Mouse (Mus musculus) left cerebral cortex, adult 18-20 months (tissue): ENCODE data around the gene Fuz. TPM values are rescaled to one million over a fixed set of nuclear protein-coding genes. Genes with fewer than 3 reads are reported as not detected.

Source experiments
- DNase-seq, 2 experiments: peaks; one replicate each; pipeline ENCODE4 v3.0.0; 2021 to 2022; ENCODE audit warnings: low spot score in 2 of 2, mixed read lengths in 1 of 2
- long read RNA-seq, 2 experiments: library from polyadenylated mRNA; stranded (forward); transcript quantifications; one replicate each; pipeline ENCODE4 v2.0.0; 2021
- total RNA-seq, 2 experiments: library from RNA; stranded (reverse); gene quantifications; 2 replicates each; pipeline ENCODE4 v1.2.3; 2021

Gene Fuz
- total RNA-seq = 10 to 100 TPM; 22.2 to 24.2 TPM
- long read RNA-seq, experiment 1, transcript Fuz-201 (11 exons, 1,698 nt) = major isoform, 6 of 9 reads
- long read RNA-seq, experiment 1, partial matches to known transcripts = 2 of 9 reads
- long read RNA-seq, experiment 1, other reads (novel, unspliced or antisense) = 1 of 9 reads
- long read RNA-seq, experiment 2, partial matches to known transcripts = 0 of 4 reads
- long read RNA-seq, experiment 2, other reads (novel, unspliced or antisense) = 1 of 4 reads

DNA sequence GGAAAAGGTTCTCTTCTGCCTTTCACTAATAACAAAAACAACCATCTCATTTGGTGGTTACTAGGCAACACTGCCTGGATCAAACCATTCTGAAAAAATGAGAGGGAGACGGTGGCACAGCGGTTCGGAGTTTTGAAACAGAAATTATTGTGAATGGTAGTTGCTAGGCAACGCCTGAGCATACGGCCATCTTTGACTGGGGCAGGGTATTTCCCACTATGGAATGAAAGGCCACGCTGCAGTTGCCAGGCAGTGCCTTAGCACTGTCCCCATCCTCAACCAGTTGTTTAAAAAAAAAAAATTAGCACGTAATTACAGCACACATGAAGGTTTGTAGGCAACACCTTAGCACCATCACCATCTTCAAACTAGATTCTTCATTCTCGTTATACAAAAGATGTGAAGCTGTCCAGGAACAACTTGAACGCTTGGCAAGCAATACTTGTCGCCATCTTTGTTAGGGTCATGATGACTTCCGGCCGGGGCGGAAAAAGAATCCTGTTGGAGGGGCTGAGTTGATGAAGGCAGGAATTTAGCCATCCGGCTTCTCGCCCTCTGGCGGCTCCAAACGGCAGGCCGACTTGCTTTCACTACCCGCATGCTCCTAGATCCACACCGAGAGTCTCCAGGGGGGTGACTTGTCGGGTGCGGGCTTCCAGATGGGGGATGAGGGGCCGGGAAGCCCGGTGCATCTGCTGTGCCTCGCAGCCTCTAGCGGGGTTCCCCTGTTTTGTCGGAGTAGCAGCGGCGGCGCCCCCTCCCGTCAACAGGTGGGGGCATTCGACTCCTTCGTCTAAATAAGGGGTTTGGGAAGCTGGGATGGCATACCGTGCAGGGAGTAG, at the start of gene Fuz:
TSS of gene Fuz (plus strand) at position 487 of the 842 bp plus-strand sequence.
- peak; percentile 87 to 91 for DNase-seq

DNA sequence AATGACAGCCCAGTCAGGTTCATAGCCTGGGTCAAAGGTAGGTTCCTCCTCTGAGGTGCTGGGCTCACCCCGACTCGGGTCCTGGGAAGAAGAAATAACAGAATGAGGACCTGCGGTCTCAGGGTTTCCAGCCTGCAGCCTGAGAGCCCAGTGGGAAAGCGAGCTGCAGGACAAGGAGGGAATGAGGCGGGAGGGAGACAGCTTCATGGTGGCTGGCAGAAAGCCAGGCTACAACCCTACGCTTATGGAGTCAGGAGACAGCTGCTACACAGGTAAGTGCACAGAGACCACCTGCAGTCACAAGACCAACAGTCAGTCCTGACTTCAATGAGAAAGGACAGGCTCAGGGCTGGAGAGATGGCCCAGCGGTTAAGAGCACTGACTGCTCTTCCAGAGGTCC, 49.1 kb upstream of the Fuz start:
- no peak for DNase-seq

DNA sequence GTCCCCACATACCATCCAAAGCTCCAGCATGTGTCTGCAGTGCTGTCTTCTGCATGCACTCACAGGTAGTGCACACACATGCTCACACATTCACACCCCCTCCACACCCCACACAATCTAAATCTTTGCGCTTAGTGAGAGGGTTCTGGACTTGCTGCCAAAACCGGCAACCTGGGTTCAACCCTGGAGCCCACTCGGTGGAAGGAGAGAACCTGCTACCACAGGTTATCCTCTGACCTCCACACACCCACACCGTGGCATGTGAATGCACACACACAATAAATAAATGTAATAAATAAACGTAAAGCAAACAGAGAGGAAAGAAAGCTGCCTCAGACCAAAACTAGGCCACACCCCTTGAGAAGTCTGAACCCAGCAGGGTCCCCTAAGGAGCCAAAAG, 48.1 kb upstream of the Fuz start:
- DNase-seq = no peak

DNA sequence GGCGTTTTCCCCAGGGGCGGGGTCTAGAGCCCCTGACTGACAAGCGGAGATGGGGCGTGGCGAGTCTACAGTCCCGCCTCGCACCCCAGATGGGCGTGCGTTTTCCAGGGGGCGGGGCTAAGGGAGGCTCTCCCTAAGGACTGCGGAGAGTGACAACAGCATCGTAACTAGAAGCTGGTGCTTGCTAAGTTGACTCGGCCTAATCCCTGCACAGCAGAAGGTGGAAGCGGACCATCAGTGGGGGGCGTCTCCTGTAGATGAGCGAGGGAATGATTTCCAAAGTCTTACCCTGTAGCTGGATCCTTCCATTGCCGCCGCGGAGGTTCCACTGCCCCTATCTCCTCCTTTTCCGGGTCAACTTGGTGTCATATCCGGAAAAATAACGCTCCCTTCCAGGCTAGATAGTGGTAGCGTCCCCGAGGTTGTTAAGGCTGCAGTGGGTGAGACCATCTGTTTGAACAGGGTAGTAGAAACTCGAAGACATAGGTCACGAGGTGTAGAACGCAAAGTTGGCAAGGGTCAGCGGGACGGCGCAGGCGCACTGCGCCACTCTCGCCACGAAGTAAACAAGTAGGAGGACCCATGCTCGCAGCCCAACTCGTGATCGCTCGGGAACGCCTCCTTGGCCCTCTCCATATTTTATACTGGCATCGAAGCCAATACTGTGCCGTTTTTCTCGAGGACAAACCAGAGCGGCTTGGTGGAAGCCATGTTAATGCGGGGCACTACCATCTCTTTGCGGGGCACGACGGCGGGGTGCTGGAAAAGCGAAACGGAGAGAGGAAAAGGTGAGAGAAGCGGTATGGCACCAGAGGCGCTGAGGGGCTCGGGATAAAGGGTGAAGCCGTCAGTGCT, 47.1 kb upstream of the Fuz start, which contains the start of the genes Akt1s1 and Tbc1d17:
TSS of gene Akt1s1 (plus strand) at position 431 of the 855 bp plus-strand sequence.
TSS of gene Tbc1d17 (minus strand) at position 519 of the 855 bp plus-strand sequence.
- peak; percentile 99 for DNase-seq

DNA sequence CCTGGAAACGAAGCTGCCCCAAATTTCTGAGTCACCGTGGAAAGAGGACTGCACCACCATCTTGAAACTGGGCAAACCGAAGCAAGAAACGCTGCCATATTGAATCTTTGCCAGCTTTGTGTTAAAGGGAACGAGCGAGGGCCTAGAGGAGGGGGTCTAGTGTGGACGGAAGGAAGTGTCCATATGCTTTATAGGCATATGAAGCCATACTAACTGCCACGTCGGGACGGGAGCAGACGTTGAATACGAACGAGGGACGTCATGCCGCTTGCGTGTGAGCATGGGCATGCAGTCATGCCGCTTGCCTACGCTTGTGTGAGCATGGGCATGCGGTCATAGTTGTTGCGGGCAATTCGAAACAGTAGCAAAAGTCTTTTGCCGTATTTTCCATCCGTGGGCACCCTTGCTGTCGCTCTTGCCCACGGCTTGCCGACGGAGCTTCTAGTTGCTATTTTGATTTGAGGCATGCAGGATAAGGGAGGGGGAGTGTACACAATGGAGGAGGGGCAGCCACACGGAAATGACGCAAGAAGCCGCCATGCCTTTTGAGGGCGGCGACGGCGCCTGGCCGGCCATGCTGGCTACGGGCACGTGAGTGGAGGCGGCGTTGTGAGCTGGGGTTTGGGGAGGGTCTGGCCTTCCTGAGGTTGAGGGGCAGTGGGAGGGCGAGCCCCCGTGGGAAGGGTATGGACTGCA, 46.3 kb upstream of the Fuz start:
- DNase-seq = peak; percentile 86 to 89

DNA sequence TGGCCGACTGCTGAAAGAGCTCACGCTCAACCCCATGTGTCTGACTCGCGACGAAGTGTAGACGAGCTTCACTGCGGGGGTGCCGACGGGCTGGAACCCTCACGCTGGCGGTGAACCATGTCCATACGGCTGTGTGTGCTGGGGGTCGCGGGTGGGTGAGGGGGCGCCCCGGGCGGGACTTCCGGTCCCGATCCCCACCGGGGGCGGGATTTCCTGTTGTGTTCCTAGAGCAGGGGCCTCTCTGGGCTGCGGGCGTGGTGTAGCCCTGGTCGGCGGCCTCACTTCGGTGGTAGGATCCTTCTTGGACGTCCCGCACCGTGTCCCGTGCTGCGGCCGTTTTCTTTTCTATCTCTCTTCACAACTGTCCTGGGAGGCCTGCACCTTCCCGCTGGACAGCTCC, 45.7 kb upstream of the Fuz start:
- DNase-seq = peak; percentile 65 to 71

DNA sequence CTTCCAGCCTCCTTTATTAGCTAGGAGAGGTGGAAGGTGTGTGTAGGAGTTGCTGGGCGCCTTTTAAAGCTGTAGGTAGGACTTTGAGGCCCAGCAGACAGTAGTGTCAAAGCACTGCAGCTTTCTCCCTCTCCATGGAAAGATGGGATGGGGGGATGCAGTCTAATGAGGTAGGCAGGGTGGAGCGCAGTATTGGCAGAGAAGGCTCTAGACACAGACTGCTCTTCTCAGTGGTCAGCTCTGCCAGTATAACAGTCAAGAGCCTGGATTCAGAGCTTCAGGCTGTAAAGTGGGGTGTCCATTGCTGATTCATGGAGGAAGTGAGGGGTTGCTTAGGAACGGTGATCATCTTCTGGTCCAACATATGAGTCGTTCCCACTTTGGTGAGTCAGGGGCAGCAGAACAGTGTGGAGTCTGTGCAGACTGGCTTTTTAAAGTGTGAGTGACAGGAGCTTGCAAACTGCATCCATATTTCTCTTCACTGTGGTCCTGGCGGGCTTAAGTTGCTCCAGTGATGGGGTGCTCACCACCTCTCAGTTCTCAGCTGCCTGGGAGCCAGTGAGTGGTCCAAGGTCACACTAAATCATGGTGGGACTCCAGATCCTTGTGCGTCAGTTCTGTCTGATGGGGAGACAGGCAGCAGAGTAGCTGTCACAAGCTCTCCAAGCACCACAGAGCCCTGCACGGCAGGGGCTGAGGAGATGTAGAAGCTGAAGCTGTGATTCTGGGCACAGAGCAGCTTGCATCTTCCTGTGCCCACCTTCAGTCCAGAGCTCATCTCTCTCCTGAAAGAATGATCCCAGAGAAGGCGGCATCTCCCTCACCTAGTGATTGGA, 44.9 kb upstream of the Fuz start:
- no peak for DNase-seq

DNA sequence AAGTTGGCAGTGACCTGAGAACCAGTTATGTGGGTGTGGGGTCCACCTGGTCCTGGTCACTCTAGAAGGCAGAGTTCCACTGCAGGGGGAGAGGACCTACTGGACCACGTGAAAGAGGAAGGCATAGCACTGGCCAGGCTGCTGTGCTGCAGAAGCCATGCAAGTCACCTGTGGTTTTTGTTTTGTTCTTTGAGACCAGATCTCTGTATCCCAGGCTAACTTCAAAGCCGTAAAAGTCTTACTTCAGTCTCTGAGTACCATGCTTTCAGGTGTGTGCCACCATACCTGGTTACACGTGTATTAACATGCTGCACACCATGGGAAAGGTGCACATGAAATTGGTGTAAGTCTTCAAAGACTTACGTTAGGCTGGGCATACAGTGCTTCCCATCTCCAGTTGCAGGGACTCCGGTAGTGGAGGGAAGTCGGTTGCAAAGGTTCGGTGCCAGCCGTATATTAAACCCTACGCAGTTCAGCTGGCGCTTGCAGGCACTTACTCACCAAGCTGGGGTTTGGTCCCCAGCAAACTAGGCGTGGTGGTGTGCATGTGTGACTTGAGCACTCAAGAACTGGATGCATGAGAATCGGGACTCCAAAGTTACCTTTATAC, 44.1 kb upstream of the Fuz start:
- DNase-seq = no peak

DNA sequence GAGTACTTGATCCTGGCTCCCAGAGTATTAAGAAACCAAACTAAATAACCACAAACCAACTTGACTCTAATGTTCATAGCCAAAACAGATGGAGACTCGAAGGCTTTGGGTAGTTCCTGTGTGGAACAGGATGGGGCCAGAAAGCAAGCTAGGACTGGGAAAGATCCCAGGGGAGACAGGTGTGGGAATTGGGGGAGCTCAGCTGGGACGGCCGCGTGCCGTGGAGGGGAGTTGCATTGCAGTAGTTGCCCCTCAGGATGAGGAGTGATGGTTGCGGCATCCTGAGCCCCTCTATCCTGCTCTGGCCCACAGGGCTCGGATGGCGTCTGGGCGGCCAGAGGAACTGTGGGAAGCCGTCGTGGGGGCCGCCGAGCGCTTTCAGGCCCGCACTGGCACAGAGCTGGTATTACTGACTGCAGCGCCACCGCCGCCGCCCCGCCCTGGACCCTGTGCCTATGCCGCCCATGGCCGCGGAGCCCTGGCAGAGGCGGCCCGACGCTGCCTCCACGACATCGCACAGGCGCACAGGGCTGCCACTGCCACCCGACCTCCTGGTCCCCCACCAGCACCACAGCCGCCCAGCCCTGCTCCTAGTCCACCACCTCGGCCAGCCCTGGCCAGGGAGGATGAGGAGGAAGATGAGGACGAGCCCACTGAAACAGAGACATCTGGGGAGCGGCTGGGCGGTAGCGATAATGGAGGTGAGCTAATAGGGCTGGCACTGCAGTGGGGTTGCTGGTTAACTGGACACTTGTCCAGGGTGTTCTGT, 43.4 kb upstream of the Fuz start:
- no peak for DNase-seq

DNA sequence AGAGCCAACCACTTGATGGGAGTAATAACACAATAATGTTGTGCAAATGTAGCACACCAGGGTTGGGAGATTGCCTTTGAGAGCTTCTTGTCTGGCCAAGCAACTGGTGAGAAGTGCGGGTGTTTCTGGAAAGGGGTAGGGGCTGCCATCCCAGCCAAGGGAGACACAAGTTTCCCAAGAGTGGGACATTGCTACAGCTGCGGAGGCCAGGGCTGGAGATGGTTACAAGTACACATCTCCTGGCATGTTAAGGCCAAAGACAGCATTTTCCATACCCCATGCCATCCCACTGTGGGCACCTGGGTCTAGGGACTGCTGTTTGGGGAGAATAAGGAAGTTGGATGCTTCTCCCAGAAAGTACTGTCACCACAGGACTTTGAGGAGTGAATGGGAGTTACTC, 42.8 kb upstream of the Fuz start:
- DNase-seq = no peak

DNA sequence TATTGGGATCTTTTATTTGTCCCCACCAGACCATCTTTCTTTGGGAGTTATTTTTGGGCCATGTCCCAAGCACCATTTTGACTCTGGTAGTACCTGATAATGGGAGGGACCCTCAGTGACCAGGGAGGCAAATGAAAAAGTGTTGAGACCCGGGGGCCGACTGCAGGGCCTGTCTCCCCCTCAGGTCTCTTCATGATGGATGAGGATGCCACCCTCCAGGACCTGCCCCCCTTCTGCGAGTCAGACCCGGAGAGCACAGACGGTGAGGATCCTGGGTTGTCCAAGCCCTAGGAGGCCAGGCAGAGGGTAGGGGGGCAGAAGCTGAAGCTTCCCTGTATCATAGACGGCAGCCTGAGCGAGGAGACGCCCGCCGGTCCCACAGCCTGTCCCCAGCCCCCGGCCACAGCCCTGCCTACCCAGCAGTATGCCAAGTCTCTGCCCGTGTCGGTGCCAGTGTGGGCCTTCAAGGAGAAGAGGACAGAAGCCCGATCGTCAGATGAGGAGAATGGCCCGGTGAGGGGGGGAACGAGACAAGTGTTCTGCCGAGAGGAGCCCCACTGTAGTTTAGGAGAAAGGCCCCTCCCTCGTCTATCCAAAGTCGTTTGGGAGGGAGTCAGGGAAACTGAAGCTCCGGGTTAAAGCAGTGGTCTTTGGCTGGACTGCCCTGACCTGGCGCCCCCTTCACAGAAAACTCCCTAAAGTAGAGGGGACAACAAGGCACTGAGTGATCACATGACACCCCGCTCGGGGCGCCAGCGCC, 42.1 kb upstream of the Fuz start:
- DNase-seq = no peak

DNA sequence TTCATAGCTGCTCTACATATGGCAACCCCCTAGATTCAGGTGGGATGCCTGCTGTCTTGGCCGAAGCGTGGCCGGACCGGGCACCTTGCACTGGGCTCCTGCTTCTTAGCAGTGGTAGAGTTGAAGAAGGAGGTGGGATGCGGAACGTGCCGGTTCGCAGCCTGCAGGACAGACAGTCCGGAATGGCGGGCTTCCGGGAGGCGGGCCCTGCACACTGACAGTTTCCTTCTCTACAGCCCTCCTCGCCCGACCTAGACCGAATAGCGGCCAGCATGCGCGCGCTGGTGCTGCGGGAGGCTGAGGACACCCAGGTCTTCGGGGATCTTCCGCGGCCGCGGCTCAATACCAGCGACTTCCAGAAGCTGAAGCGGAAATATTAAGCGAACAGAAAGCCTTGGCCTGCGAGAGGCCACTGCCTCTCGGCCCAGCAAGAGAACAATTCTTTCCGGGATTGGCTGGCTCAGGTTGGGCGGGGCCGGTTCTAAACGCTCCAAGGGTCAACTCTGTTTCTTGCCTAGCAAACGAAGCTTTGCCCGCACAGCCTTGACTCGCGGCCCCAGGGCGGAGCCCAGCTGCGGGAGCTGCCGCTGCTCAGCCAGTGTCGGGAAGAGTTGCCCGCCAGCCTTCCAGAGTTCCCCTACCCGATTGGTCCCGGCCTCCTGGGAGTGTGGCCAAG, 41.4 kb upstream of the Fuz start:
- peak; percentile 61 to 68 for DNase-seq

DNA sequence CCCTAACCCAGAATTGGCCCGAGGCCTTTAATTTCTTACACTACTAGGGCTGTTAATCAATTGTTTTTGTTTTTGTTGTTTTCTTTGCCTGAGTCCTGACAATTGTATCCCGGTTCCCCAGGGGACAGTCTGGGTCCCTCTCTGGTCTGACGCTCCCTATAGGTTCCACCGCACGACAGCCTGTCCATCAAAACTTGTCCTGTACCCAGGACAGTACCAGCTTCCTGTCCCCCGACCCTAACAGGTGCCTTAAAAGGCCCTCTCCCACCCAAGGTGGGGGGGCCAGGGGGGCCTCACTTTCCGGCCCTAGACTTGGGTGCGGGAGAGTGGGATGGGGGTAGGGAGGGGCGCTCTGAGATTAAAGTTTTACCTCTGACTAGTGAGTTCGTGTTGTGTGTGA, 40.8 kb upstream of the Fuz start:
- no peak for DNase-seq

DNA sequence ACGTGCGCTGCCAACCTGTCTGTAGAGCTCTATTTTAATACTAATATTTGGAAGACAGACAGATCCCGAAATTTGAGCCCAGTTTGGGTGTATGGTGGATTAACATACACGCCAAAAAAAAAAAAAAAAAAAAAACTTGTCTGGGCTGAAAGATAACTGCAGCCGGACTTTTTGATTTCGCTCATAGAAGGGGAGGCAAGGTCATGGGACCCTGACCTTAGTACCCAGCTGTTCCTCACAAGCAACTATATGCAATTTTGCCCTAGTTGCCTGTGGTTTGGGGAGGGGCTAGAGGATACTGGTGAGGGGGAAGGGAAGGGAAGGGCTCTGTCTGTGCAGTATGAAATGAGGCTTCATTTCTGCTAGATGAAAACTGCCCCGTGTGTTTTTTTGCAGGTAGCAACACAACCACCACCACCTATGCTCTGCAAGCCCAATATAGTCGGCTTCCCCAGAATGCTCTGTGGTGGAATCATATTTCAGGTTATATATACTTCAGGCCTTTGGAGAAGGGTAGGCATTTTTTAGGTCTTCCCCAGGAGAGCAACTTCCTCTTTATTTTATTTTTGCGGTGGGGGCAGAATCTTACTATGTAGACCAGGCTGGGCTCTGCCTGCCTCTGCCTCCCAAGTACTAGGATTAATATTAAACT, 39.5 kb upstream of the Fuz start:
- DNase-seq = no peak

DNA sequence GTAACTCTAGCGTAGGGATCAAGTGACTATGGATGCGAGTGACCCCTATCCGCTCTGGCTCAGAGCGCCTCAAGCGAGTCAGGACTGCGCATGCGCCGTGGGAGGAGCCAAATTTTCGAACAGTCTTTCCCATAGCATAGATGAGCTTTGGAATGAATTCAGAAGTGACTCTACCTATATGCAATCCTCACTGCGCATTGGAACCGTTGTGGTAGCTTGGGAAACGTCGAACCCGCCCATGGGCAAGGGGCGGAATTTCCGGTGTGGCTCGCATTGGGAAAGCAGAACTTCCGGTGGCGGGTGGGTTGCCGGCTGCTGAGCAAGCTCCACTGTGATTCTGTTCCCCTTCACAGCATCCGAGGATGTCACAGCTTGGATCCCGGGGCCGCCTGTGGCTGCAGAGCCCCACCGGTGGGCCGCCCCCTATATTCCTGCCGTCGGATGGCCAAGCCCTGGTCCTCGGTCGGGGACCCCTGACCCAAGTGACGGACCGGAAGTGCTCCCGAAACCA, 38.8 kb upstream of the Fuz start, which contains the start of gene Pnkp:
TSS of gene Pnkp (plus strand) at position 98 of the 511 bp plus-strand sequence.
- DNase-seq = peak; percentile 89 to 92

DNA sequence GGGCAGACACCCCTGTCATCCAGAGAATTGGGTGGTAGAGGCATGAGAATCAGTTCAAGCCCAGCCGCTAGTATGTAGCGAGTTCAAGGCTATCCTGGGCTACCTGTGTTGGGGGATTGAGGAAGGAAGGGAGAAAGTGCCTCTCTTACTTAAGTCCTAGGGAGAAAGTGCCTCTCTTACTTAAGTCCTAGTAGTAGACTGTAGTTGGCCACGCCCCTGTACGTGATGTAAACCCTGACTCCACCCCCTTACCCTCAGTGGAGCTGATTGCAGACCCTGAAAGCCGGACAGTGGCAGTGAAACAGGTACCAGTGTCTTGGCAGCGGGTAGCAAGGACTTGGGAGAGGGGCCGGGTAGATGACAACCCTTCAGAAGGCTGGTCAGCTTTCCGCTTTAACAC, 38.0 kb upstream of the Fuz start:
- no peak for DNase-seq

DNA sequence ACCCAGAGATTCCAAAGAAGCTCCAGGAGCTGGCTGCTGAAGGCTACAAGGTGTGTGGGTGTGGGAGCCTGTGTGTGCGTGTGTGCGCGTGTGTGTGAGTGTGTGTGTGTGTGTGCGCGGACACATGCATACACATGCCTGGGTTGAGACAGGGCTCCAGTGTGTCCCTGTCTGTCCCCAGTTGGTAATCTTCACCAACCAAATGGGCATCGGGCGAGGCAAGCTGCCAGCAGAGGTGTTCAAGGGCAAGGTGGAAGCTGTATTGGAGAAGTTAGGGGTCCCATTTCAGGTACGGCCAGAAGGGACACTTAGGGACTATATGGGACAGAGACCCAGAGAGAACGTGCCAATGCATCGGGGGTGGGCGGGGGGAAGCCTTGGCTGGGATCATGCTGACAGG, 36.0 kb upstream of the Fuz start:
- no peak for DNase-seq
